Comparison of ENCODE assay signal across 12 mouse cellular contexts in the genomic region with DNA sequence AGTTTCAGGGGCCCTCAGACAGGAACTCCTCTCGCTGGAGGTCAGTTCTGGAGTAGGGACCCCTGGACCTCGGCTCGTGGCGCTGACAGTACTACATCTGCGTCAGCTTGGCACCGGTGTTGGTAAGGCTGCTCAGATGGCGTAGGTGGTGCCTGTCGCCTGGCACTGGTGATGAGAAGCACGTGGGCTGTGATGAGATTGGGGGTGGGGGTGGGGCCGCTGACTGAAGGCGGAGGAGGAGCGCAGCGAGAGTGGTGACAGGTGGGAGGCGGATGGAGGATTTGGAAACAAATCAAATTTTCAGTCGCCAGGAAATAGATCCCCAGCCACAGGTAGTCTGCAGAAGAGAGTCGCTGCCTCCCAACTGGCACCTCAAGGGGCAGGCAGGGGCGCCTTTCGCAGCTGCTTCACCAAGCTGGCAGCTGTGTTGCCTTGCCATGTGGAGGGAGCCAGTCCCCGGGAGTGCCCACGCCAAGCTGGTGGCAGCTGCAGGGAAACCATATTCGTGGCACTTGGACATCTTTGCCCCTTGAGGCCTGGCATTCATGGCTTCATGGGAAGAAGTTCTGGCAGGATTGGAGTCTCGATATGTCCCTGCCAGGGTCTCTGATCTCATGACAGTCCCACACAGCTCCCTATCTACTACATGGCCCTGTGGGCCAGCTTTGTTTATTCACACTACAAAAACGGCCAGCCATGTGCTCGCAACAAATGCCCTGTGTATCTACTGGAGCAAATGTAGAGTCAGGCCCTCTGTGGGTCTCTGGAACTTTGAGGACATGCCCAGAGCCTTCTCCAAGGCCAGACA. TPM values are rescaled to one million over a fixed set of nuclear protein-coding genes. Genes with fewer than 3 reads are reported as not detected.
DNase-seq lines count a peak whose midpoint lies in the region; TF ChIP-seq lines count a peak whose summit lies in the region.
"Had no signal": no experiment of that assay in that cellular context is flagged by ENCODE, and none has a peak within 500 bp of the region (broad histone marks: within the 10 kb centered on the region; RNA-seq: fewer than 3 reads in every experiment).

No protein-coding gene starts in this region.

- peak; percentile 45 for DNase-seq in gastrocnemius, postnatal 14 days
- DNase-seq in gastrocnemius, postnatal 25 days = no peak
- DNase-seq in cerebellum, adult 8-10 months = peak; percentile 62
- DNase-seq in layer of hippocampus, postnatal 14 days (ENCODE audit: low spot score in 2 of 2) = peak; percentile 60 to 65
- DNase-seq in splenic B cell, adult 2 months (ENCODE audit: low read depth, low spot score) = peak; percentile 13
- DNase-seq in lung, postnatal 36 days = no peak
- no peak for DNase-seq in kidney, adult 2 months
- no peak for DNase-seq in spleen, postnatal 14 days (ENCODE audit: low spot score in 2 of 2)
- DNase-seq: adrenal gland, adult 2 months had no signal

- H3K27me3 ChIP-seq in splenic B cell, adult 2 months (ENCODE audit: control insufficient read depth, insufficient read depth, low read length, poor library complexity, severe bottlenecking) = no peaks in the 10 kb centered on the region
- H3K27me3 ChIP-seq in kidney, adult 2 months (replicated peaks; ENCODE audit: control insufficient read depth, insufficient read depth, low read length) = no peaks in the 10 kb centered on the region

- no peaks in the 10 kb centered on the region for H3K36me3 ChIP-seq in splenic B cell, adult 2 months (ENCODE audit: control insufficient read depth, insufficient read depth, low read length, poor library complexity, severe bottlenecking)
- H3K36me3 ChIP-seq in kidney, adult 2 months (ENCODE audit: control insufficient read depth, insufficient read depth, low read length) = no peaks in the 10 kb centered on the region
- H3K36me3 ChIP-seq: embryonic facial prominence, embryonic 15.5 days; heart, embryonic 15.5 days had no signal

- H3K4me3 ChIP-seq in kidney, adult 2 months (ENCODE audit: insufficient read depth, low read depth, low read length) = no peak overlapping the region
- H3K4me3 ChIP-seq: embryonic facial prominence, embryonic 15.5 days; heart, embryonic 15.5 days had no signal

- no peaks in the 10 kb centered on the region for H3K4me1 ChIP-seq in kidney, adult 2 months (ENCODE audit: control insufficient read depth, insufficient read depth, low read length)
- H3K4me1 ChIP-seq: embryonic facial prominence, embryonic 15.5 days had no signal

- H3K27ac ChIP-seq in kidney, adult 2 months (ENCODE audit: insufficient read depth, low read depth, low read length) = no peak overlapping the region
- H3K27ac ChIP-seq: embryonic facial prominence, embryonic 15.5 days; heart, embryonic 15.5 days; liver, embryonic 14.5 days had no signal

- TF ChIP-seq POLR2A in kidney, adult 2 months (IDR thresholded peaks at IDR 0.05; ENCODE audit: low read depth, low read length) = no peak

- intact Hi-C loops in gastrocnemius, postnatal 14 days (cut with DNase I; ENCODE audit: low total_unique reads) = loop anchor here (5.0 kb wide), 1 partner anchor 77 kb away; no protein-coding TSS in a partner anchor

- 53% methylated on average over 24 of the region's 24 CpGs for WGBS in kidney, adult 2 months

- TF ChIP-seq CTCF in kidney, adult 2 months (conservative IDR thresholded peaks at IDR 0.05; ENCODE audit: insufficient read depth, insufficient read length, low read depth, low read length) = no peak

RNA-seq across cellular contexts. Expression of a gene that starts 5.8 kb away (rescaled TPM):
- 10 to 100 TPM; 13.4 to 16.2 TPM for total RNA-seq in gastrocnemius, postnatal 14 days (2021)
- 10 to 100 TPM; 12.9 to 13.3 TPM for total RNA-seq in gastrocnemius, postnatal 25 days (2021)
- total RNA-seq in layer of hippocampus, postnatal 14 days (2021) = 10 to 100 TPM; 16.7 to 16.8 TPM
- 73.9 and 74.9 TPM in 2 replicates for polyA plus RNA-seq in kidney, adult 2 months (2012; rRNA removed)

Comparison
In these comparisons a context has a peak if more than half of its experiments do, and no peak if none do; other contexts are left out.
1. DNase-seq: peak in gastrocnemius, postnatal 14 days (single experiment), cerebellum, adult 8-10 months (single experiment), layer of hippocampus, postnatal 14 days (2 of 2) and splenic B cell, adult 2 months (single experiment); none in gastrocnemius, postnatal 25 days (single experiment), lung, postnatal 36 days (single experiment), kidney, adult 2 months (single experiment) and spleen, postnatal 14 days (0 of 2).